Mouse (Mus musculus): ENCODE data around the gene Brap. TPM values are rescaled to one million over a fixed set of nuclear protein-coding genes. Genes with fewer than 3 reads are reported as not detected.

The Brap gene
- polyA plus RNA-seq, 1 experiment, result 51.8 TPM

DNA sequence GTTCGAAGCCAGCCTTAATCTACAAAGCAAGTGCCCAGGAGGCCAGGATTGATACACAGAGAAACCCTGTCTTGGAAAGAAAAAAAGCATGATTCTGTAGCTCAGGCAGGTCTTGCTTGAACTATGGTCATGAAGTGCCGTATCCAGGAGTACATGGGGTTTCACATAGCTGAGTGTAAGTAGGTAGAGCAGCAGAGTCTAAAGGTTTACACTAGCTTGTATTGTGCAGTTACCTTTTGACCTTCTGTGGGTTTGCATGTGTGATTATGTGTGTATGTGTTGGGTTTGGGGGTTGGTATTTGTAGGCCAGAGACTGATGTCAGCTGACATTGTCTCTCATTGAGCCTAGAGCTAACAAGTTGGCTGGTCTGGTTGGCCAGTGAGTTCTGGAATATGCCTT, 69.7 kb downstream of the Brap start:
- Histone ChIP-seq H3K4me3 (ENCODE audit: insufficient read depth, low read length) (no peak overlapping the region), H3K27ac (ENCODE audit: insufficient read depth, low read length) (no peak overlapping the region), H3K4me1 (ENCODE audit: control insufficient read depth, insufficient read depth, low read length) (peaks cover 2% of the 10 kb centered on the region; the same call in 1 of the 2 replicates)
- no peak for TF ChIP-seq POLR2A (IDR thresholded peaks at IDR 0.05; ENCODE audit: extremely low read depth, insufficient read depth, low read length)
- TF ChIP-seq CTCF (IDR thresholded peaks at IDR 0.05; ENCODE audit: extremely low read depth, insufficient read depth, low read length), result no peak

DNA sequence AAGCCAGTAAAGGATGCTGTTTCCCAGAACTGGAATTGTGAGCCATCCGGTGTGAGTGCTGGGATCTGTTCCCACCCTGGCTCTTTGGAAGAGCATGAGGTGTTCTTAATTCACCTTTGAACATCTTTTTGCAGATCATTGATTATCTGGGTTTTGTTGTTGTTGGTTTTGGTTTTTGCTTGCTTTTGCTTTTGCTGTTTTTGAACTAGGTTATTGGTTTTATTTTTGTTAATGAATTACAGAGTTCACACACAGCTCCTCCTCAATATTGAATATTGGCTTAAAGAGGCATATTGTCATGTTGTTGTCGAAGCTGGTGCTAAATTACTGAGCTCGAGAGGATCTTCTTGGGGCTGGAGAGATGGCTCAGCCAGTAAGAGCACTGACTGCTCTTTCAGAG, 76.3 kb downstream of the Brap start:
- Histone ChIP-seq H3K27ac (ENCODE audit: insufficient read depth, low read length) (no peak overlapping the region), H3K4me1 (ENCODE audit: control insufficient read depth, insufficient read depth, low read length) (no peaks in the 10 kb centered on the region), H3K4me3 (ENCODE audit: insufficient read depth, low read length) (no peak overlapping the region)
- TF ChIP-seq CTCF (IDR thresholded peaks at IDR 0.05; ENCODE audit: extremely low read depth, insufficient read depth, low read length), result no peak
- TF ChIP-seq POLR2A (IDR thresholded peaks at IDR 0.05; ENCODE audit: extremely low read depth, insufficient read depth, low read length), result no peak

Other genes with a start within 250 kb of the Brap start
- 6.8 and 10.7 TPM in 2 replicates for gene Tmem116, start 208.7 kb upstream of the Brap start, polyA plus RNA-seq (2012; rRNA removed)
- gene Erp29, start 208.1 kb upstream of the Brap start, polyA plus RNA-seq (2012; rRNA removed), result 92.1 and 101 TPM in 2 replicates
- gene Adam1b, start 157.1 kb upstream of the Brap start, polyA plus RNA-seq (2012; rRNA removed), result not detected in 2 replicates
- gene Adam1a, start 115.1 kb upstream of the Brap start, polyA plus RNA-seq (2012; rRNA removed), result 17.3 and 18.9 TPM in 2 replicates
- 0.40 TPM in 1 of 2 replicates, not detected in the other for gene Gm42878, start 115.1 kb upstream of the Brap start, polyA plus RNA-seq (2012; rRNA removed)
- 94.9 and 100 TPM in 2 replicates for gene Mapkapk5, start 114.7 kb upstream of the Brap start, polyA plus RNA-seq (2012; rRNA removed)
- gene Aldh2, start 66.7 kb upstream of the Brap start, polyA plus RNA-seq (2012; rRNA removed), result 198 TPM in 2 replicates
- 4.5 and 5.1 TPM in 2 replicates for gene Acad12, start 41.6 kb upstream of the Brap start, polyA plus RNA-seq (2012; rRNA removed)
- gene Acad10, start within 50 bp of the Brap start, polyA plus RNA-seq (2012; rRNA removed), result 4.6 and 5.0 TPM in 2 replicates
- 136 and 139 TPM in 2 replicates for gene Atxn2, start 50.8 kb downstream of the Brap start, polyA plus RNA-seq (2012; rRNA removed)
- gene Sh2b3, start 177.1 kb downstream of the Brap start, polyA plus RNA-seq (2012; rRNA removed), result 19.4 and 19.6 TPM in 2 replicates
- gene Pheta1, start 188.4 kb downstream of the Brap start, polyA plus RNA-seq (2012; rRNA removed), result 12.9 and 13.2 TPM in 2 replicates

Data from cortical plate, adult 2 months (tissue).